Mouse (Mus musculus) bone marrow, adult 2 months (tissue): ENCODE results near the gene Acot13.
A peak's percentile ranks its signal among the peaks of the same experiment; 100 is the strongest.

ENCODE experiments used
- CTCF ChIP-seq: fragments of 200-500 bp; IDR thresholded peaks from 2 replicates; pipeline ENCODE4 v1.5.1; 2011; ENCODE audit warnings: low read length, control low read depth; ENCODE audit not compliant: control insufficient read depth, insufficient read depth
- POLR2A ChIP-seq: fragments of 200-500 bp; IDR thresholded peaks from 2 replicates; pipeline ENCODE4 v1.6.1; 2011; ENCODE audit warnings: low read depth, mild to moderate bottlenecking, control low read depth, low read length, borderline replicate concordance; ENCODE audit not compliant: control insufficient read depth

GRCm38 (mm10) chr13:24862520-24862919 lies 31.2 kb upstream of the Acot13 start:
- TF ChIP-seq CTCF: peak; percentile 55
- no peak for TF ChIP-seq POLR2A
